10 mouse cellular contexts compared by ENCODE assay signal in the genomic region with DNA sequence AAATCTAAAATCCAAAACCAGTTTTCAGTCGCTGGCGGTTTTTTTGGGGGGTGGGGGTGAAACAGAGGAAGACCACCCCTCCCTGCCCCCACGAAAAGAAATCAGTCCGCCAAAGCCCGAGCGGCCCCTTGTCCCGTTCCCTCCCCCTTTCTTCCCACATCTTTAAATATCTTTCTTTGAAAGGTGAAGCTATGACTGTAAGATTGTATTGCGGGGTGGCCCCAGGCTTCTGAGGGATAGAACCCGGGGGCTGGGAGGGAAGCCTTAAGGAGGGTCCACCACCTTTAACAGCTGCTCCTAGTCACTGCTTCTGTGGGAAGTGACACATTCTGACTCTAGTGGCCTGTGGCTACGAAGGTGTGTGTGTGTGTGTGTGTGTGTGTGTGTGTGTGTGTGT. TPM values are rescaled to one million over a fixed set of nuclear protein-coding genes. Genes with fewer than 3 reads are reported as not detected.
DNase-seq lines count a peak whose midpoint lies in the region; ATAC-seq and TF ChIP-seq lines count a peak whose summit lies in the region.
"Had no signal": no experiment of that assay in that cellular context is flagged by ENCODE, and none has a peak within 500 bp of the region (broad histone marks: within the 10 kb centered on the region; RNA-seq: fewer than 3 reads in every experiment).

No protein-coding gene starts in this region.

- H3K4me2 ChIP-seq in heart, embryonic 11.5 days = peak overlapping the region; percentile 25
- peak overlapping the region; percentile 44 for H3K4me2 ChIP-seq in forebrain, postnatal 0 days (ENCODE audit: low read depth)
- H3K4me2 ChIP-seq in midbrain, embryonic 12.5 days (replicated peaks) = peak overlapping the region; percentile 32

- no peak for TF ChIP-seq CTCF in brain, embryonic 14.5 days (IDR thresholded peaks at IDR 0.05; ENCODE audit: borderline replicate concordance, extremely low read depth, insufficient read depth, insufficient read length)
- no peak for TF ChIP-seq CTCF in forebrain, postnatal 0 days (IDR thresholded peaks at IDR 0.05; ENCODE audit: low read depth)

- no peaks in the 10 kb centered on the region for H3K36me3 ChIP-seq in heart, embryonic 11.5 days (ENCODE audit: control insufficient read depth, insufficient read depth, low read length)
- H3K36me3 ChIP-seq in forebrain, postnatal 0 days (ENCODE audit: insufficient read depth) = no peaks in the 10 kb centered on the region
- H3K36me3 ChIP-seq in midbrain, embryonic 12.5 days = no peaks in the 10 kb centered on the region
- H3K36me3 ChIP-seq: liver, embryonic 13.5 days had no signal

- WGBS in heart, embryonic 11.5 days (ENCODE audit: insufficient replicate concordance) = 25% methylated on average over 10 of the region's 10 CpGs
- 17% methylated on average over 10 of the region's 10 CpGs for WGBS in forebrain, postnatal 0 days
- WGBS in midbrain, embryonic 12.5 days = 13% methylated on average over 10 of the region's 10 CpGs

- peaks cover 10% of the 10 kb centered on the region for H3K9me3 ChIP-seq in heart, embryonic 11.5 days (replicated peaks; ENCODE audit: control insufficient read depth, low read length)
- H3K9me3 ChIP-seq in forebrain, postnatal 0 days (ENCODE audit: low read length) = peaks cover 5% of the 10 kb centered on the region; the same call in 1 of the 2 replicates
- peaks cover 12% of the 10 kb centered on the region for H3K9me3 ChIP-seq in midbrain, embryonic 12.5 days

- H3K27ac ChIP-seq in heart, embryonic 11.5 days (ENCODE audit: low read depth, low read length) = no peak overlapping the region
- H3K27ac ChIP-seq in forebrain, postnatal 0 days (ENCODE audit: low read depth, low read length) = no peak overlapping the region
- H3K27ac ChIP-seq in midbrain, embryonic 12.5 days (replicated peaks) = peak overlapping the region; percentile 58
- H3K27ac ChIP-seq: liver, embryonic 13.5 days had no signal

- H3K4me3 ChIP-seq in heart, embryonic 11.5 days (ENCODE audit: low read depth, low read length) = 0 out of 2 replicates have a peak overlapping the region, but pooled peaks have one; percentile 3
- H3K4me3 ChIP-seq in forebrain, postnatal 0 days (ENCODE audit: low read depth, low read length) = no peak overlapping the region
- 0 out of 2 replicates have a peak overlapping the region, but pooled peaks have one; percentile 10 for H3K4me3 ChIP-seq in midbrain, embryonic 12.5 days
- H3K4me3 ChIP-seq: liver, embryonic 13.5 days; myocyte had no signal

- no peak overlapping the region for H3K9ac ChIP-seq in heart, embryonic 11.5 days (ENCODE audit: low read depth, low read length)
- peak overlapping the region; percentile 28; the same call in 1 of the 2 replicates for H3K9ac ChIP-seq in forebrain, postnatal 0 days
- peak overlapping the region; percentile 34 for H3K9ac ChIP-seq in midbrain, embryonic 12.5 days (replicated peaks)
- H3K9ac ChIP-seq: liver, embryonic 13.5 days had no signal

- no peak for TF ChIP-seq POLR2A in brain, embryonic 14.5 days (IDR thresholded peaks at IDR 0.05; ENCODE audit: borderline replicate concordance, extremely low read depth, insufficient read depth, insufficient read length, poor library complexity, severe bottlenecking)

- DNase-seq in heart, adult 11 months = no peak
- DNase-seq in brain, embryonic 14.5 days (ENCODE audit: low read depth) = peak; percentile 21
- no peak for DNase-seq in forebrain, postnatal 0 days
- no peak for DNase-seq in thymus, postnatal 10 days (ENCODE audit: low spot score in 2 of 2)
- no peak for DNase-seq in frontal cortex, adult 2 months (ENCODE audit: extremely low spot score in 1 of 2, low spot score in 1 of 2)
- DNase-seq in layer of hippocampus, adult 8-10 months (ENCODE audit: low spot score in 2 of 2) = no peak

- H3K4me1 ChIP-seq in heart, embryonic 11.5 days (ENCODE audit: control insufficient read depth, insufficient read depth, low read length) = peaks cover 6% of the 10 kb centered on the region; the same call in 1 of the 2 replicates
- H3K4me1 ChIP-seq in forebrain, postnatal 0 days (ENCODE audit: insufficient read depth) = no peaks in the 10 kb centered on the region
- peaks cover 28% of the 10 kb centered on the region for H3K4me1 ChIP-seq in midbrain, embryonic 12.5 days

- no peaks in the 10 kb centered on the region for H3K27me3 ChIP-seq in heart, embryonic 11.5 days (ENCODE audit: control insufficient read depth, insufficient read depth, low read length)
- no peaks in the 10 kb centered on the region for H3K27me3 ChIP-seq in forebrain, postnatal 0 days (ENCODE audit: insufficient read depth, low read length)
- peaks cover 16% of the 10 kb centered on the region for H3K27me3 ChIP-seq in midbrain, embryonic 12.5 days
- H3K27me3 ChIP-seq: liver, embryonic 13.5 days had no signal

- ATAC-seq in heart, embryonic 11.5 days (replicated peaks; ENCODE audit: insufficient number of reproducible peaks, low FRiP score, low TSS enrichment) = no peak
- ATAC-seq in forebrain, postnatal 0 days = no peak
- ATAC-seq in midbrain, embryonic 12.5 days (ENCODE audit: low FRiP score, low read depth) = peak; percentile 31; the same call in 1 of the 2 replicates

RNA-seq across cellular contexts. Expression of gene Rpl14, which starts 32.3 kb away (rescaled TPM):
- 644 and 729 TPM in 2 replicates for polyA plus RNA-seq in heart, embryonic 11.5 days (2014; fragmentation: Nextera tagmentation; extraction: Ambion mirVana)
- 456 and 548 TPM in 2 replicates for polyA plus RNA-seq in brain, embryonic 14.5 days (2012; rRNA removed)
- total RNA-seq in forebrain, postnatal 0 days (2014; rRNA removed) = 449 and 763 TPM in 2 replicates
- polyA plus RNA-seq in forebrain, postnatal 0 days (2015; fragmentation: Nextera tagmentation; extraction: Ambion mirVana) = 491 and 597 TPM in 2 replicates
- 583 and 600 TPM in 2 replicates for polyA plus RNA-seq in midbrain, embryonic 12.5 days (2016; fragmentation: Nextera tagmentation; extraction: Ambion mirVana)
- polyA plus RNA-seq in frontal cortex, adult 2 months (2012; rRNA removed) = 303 and 382 TPM in 2 replicates
- 100 to 1,000 TPM; 289 to 388 (median 323) TPM for total RNA-seq in layer of hippocampus, adult 8-10 months (2022)
